Mouse (Mus musculus) erythroblast, embryonic 14.5 days (primary cell): ENCODE measurements around the gene Dst. TPM values are rescaled to one million over a fixed set of nuclear protein-coding genes. Genes with fewer than 3 reads are reported as not detected.

ENCODE experiments used
- H3K27me3 ChIP-seq: 2 replicates; pipeline ENCODE4 v1.6.1; 2012; ENCODE audit warnings: inconsistent platforms; ENCODE audit not compliant: control insufficient read depth
- H3K36me3 ChIP-seq: 2 replicates; pipeline ENCODE4 v1.6.1; 2012; ENCODE audit warnings: mild to moderate bottlenecking, inconsistent platforms; ENCODE audit not compliant: control insufficient read depth
- H3K4me1 ChIP-seq: 2 replicates; pipeline ENCODE4 v1.6.1; 2012; ENCODE audit warnings: inconsistent platforms; ENCODE audit not compliant: control insufficient read depth
- H3K4me3 ChIP-seq: replicated peaks from 2 replicates; pipeline ENCODE3; 2012; ENCODE audit warnings: moderate library complexity, mild to moderate bottlenecking, inconsistent platforms
- H3K9me3 ChIP-seq: 2 replicates; pipeline ENCODE4 v1.6.1; 2012; ENCODE audit warnings: low read length, inconsistent platforms, mixed read lengths; ENCODE audit not compliant: control insufficient read depth
- GATA1 ChIP-seq: IDR thresholded peaks from 2 replicates; pipeline ENCODE4 v1.6.1; 2012; ENCODE audit warnings: low read length, inconsistent platforms, mixed read lengths
- TAL1 ChIP-seq: IDR thresholded peaks from 3 replicates; pipeline ENCODE4 v1.6.1; 2012; ENCODE audit warnings: low read length, inconsistent platforms, mixed read lengths
- polyA plus RNA-seq: library from polyadenylated mRNA; stranded (reverse); fragments of >175 nt; gene quantifications from 2 replicates; pipeline ENCODE4 v1.2.3, GENCODE M21; 2012

The Dst gene
- polyA plus RNA-seq, 1 experiment: 1.5 TPM

DNA sequence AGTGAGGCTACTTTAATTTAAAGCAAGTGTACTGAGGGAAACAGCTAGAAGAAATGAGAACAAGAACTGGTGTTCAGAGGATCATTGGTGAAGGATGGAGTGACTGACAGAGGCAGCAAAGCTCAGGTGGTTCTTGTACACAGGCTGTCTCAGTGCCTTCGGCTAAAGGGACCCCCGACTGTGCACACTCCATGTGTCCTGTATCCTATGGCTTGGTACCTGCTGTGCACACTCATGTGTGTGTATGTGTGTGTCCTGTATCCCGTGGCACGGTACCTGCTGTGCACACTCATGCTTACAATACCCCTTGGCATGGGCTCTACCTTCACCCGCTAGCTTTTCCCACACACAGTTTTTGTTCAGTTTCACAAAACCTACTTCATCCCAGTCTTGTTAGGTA, 217.1 kb downstream of the Dst start:
- TF ChIP-seq TAL1: no peak
- no peak for TF ChIP-seq GATA1
- no peaks in the 10 kb centered on the region for H3K9me3 ChIP-seq
- no peaks in the 10 kb centered on the region for H3K36me3 ChIP-seq
- no peaks in the 10 kb centered on the region for H3K27me3 ChIP-seq
- no peaks in the 10 kb centered on the region for H3K4me1 ChIP-seq
- H3K4me3 ChIP-seq: no peak overlapping the region

DNA sequence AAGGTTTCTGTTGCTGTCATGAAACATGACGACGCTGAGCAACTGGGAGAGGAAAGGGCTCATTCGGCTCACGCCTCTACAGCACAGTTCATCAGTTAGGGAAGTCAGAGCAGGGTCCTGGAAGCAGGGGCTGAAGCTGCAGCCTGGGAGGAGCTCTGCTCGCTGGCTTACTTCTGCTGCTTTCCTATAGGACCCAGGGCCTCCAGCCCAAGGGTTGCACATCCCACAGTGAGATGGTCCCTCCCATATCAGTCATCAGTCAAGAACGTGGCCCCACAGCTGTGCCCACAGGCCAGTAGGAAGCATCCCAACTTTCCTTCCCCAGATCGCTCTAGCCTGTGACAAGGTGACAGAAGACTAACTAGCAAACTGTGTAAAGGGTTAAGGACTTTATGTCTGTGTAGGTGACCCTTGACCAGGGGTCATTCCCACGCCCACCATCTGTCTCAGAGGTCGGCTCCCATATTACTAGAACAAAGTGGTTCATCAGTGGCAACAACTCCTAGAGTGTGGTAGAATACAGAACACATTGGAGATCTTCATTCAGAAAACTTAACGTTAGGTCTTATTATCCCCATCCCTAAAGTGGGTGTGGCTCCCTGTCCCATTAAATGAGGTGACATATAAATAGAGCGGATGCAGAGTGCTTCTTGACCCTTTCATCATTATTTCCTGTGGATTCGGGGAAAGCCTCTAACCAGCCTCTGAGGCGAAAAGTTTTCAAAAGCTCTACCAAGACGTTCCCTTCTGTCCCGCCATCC, 219.9 kb downstream of the Dst start:
- H3K9me3 ChIP-seq: no peaks in the 10 kb centered on the region
- no peaks in the 10 kb centered on the region for H3K4me1 ChIP-seq
- no peak for TF ChIP-seq GATA1
- TF ChIP-seq TAL1: no peak
- no peak overlapping the region for H3K4me3 ChIP-seq
- H3K36me3 ChIP-seq: no peaks in the 10 kb centered on the region
- H3K27me3 ChIP-seq: no peaks in the 10 kb centered on the region

DNA sequence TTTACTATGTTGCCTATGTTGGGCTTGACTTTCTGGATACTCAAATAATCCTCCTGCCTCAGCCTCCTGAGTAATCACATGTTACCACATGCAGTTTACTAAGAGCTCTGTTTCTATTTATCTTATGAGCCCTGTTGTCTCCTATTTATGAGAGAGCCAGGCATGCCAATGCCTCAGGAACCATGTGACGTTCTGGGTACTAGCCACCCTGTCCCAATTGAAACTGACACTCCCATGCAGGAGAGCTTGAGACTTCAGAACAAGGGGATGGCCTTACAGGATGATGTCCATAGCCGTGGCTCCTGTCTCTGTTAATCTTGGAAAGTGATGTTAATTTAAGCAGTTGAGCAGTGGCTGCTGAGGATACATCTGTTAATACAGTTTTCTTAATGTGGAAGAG, 220.8 kb downstream of the Dst start:
- no peak for TF ChIP-seq TAL1
- TF ChIP-seq GATA1: no peak
- no peaks in the 10 kb centered on the region for H3K36me3 ChIP-seq
- H3K4me1 ChIP-seq: no peaks in the 10 kb centered on the region
- H3K9me3 ChIP-seq: no peaks in the 10 kb centered on the region
- H3K4me3 ChIP-seq: no peak overlapping the region
- no peaks in the 10 kb centered on the region for H3K27me3 ChIP-seq

DNA sequence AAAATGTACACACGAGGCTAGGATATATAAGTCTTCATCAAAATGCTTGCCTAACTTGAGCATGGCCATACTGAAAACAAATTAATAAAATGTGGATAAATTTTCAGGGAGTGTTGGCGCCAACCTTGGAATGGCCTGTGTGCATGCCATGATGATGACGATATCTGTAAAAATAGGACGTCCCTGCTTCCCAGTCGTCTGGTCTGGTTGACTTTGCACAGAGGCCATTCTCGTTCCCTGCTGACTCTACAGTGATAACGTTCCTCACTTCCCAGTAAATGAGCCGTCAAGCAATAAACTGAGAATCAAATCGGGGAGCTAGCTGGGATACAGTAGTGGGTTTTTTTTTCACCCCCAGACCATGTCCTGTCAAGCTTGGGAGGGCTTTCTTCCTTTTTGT, 221.7 kb downstream of the Dst start:
- Histone ChIP-seq H3K4me1 (no peaks in the 10 kb centered on the region), H3K27me3 (no peaks in the 10 kb centered on the region), H3K4me3 (no peak overlapping the region), H3K36me3 (no peaks in the 10 kb centered on the region), H3K9me3 (no peaks in the 10 kb centered on the region)
- TF ChIP-seq GATA1 (no peak), TAL1 (no peak)

DNA sequence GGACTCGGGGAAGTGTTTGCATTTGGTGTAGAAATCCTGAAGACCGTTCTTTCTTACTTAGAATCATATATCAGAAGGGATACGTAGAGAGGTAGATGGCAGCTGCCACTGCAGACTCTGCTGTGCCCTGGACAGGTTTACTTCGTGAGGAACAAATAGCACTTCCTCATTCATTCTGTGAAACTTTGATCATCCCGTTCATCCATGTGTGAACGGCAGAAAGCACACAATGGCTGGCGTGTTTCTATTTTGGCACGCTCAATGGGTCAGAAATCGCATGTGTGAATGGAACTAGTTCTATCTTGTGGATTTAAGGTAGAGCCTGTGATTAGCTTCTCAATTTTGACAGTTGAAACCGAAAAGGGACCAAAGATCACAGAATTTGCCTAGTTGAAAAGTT, 222.8 kb downstream of the Dst start:
- H3K4me3 ChIP-seq: no peak overlapping the region
- TF ChIP-seq GATA1 (no peak), TAL1 (no peak)
- no peaks in the 10 kb centered on the region for H3K4me1 ChIP-seq
- H3K36me3 ChIP-seq: no peaks in the 10 kb centered on the region
- H3K9me3 ChIP-seq: no peaks in the 10 kb centered on the region
- no peaks in the 10 kb centered on the region for H3K27me3 ChIP-seq

- Histone ChIP-seq H3K4me3 (no peak overlapping the region), H3K36me3 (no peaks in the 10 kb centered on the region), H3K27me3 (no peaks in the 10 kb centered on the region), H3K4me1 (no peaks in the 10 kb centered on the region), H3K9me3 (no peaks in the 10 kb centered on the region)
- no peak for TF ChIP-seq TAL1
- no peak for TF ChIP-seq GATA1
Measured at GRCm38 (mm10) chr1:34132875-34133274, 224.8 kb downstream of the Dst start.

DNA sequence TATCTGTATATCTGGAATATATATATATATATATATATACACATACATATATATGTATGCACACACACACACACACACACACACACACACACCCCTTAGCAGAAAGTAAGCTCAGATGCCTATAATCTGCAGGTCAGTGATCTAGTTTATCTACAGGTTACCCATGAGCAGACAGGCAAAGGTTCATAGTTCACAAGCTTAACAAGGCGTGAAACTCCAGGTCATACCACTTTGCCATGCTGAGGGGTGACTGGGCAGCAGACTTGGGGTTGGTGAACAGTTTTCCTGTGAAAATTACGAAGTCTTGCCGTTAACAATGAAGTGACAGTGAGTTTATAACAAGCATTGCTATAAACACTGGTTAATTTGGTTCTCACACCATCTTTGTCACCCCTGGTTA, 227.5 kb downstream of the Dst start:
- no peaks in the 10 kb centered on the region for H3K27me3 ChIP-seq
- no peaks in the 10 kb centered on the region for H3K36me3 ChIP-seq
- H3K9me3 ChIP-seq: no peaks in the 10 kb centered on the region
- no peak overlapping the region for H3K4me3 ChIP-seq
- H3K4me1 ChIP-seq: no peaks in the 10 kb centered on the region
- TF ChIP-seq GATA1: no peak
- no peak for TF ChIP-seq TAL1

GRCm38 (mm10) chr1:34139191-34139853, 231.3 kb downstream of the Dst start:
- no peak overlapping the region for H3K4me3 ChIP-seq
- no peaks in the 10 kb centered on the region for H3K9me3 ChIP-seq
- no peaks in the 10 kb centered on the region for H3K27me3 ChIP-seq
- TF ChIP-seq GATA1: no peak
- TF ChIP-seq TAL1: no peak
- no peaks in the 10 kb centered on the region for H3K36me3 ChIP-seq
- no peaks in the 10 kb centered on the region for H3K4me1 ChIP-seq

GRCm38 (mm10) chr1:34139871-34140471, 231.9 kb downstream of the Dst start:
- no peaks in the 10 kb centered on the region for H3K4me1 ChIP-seq
- H3K27me3 ChIP-seq: no peaks in the 10 kb centered on the region
- no peak overlapping the region for H3K4me3 ChIP-seq
- no peaks in the 10 kb centered on the region for H3K9me3 ChIP-seq
- no peaks in the 10 kb centered on the region for H3K36me3 ChIP-seq
- TF ChIP-seq TAL1: no peak
- no peak for TF ChIP-seq GATA1
